Mouse (Mus musculus) left cerebral cortex, postnatal 14 days (tissue): ENCODE data around the gene Tmtc2. TPM values are rescaled to one million over a fixed set of nuclear protein-coding genes. Genes with fewer than 3 reads are reported as not detected.

Experiments
- DNase-seq, 2 experiments: peaks; one replicate each; pipeline ENCODE4 v3.0.0; 2021 to 2022; ENCODE audit warnings: low spot score in 2 of 2, mixed read lengths in 1 of 2
- intact Hi-C: fragments of 180-260 bp; cut with DNase I; formaldehyde crosslinking; loops from one replicate; pipeline ENCODE4 v1.15.1; 2025
- total RNA-seq, 2 experiments: library from RNA; stranded (reverse); gene quantifications; 2 replicates each; pipeline ENCODE4 v1.2.3; 2021

The Tmtc2 gene
- total RNA-seq, 2 experiments from 2014 or later: 9.4 to 10.8 TPM

DNA sequence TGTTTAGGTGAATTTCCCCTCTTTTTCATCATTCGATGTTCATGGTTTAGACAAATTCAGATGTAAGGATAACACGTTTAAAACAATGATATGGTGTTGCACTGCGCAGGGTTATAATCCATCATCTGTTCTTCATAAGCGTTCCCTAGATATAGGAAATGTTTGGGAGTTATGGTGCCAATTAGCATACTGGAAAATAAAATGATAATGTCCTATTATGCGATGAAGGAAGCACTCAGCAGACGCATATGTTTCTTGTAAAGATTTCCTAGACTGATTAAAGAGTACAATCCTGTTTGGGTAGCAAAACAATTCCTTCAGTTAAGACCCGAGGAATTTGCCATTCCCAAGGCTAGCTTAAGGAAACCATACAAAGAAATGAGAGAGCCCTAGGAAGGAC lies 343.8 kb downstream of the Tmtc2 start:
- intact Hi-C loops: no loop called here
- DNase-seq: no peak

DNA sequence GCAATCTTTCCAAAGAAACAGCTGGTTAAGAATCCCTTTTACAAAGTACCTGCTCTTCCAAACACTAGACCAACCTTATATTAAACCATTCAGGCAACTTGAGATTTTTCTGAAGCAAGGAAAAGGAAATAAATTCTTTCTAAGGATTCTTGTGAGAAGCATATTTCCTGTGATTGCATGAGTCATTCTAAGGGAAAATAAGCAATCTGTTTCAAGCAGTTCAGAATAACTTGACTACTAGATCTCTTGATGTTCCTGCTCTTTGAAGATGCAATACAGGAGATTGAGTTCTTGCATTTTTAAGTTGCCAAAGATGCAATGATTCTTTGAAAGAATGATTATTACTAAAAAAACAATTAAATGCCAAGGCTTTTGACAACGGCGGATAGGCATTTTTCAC lies 345.6 kb downstream of the Tmtc2 start:
- intact Hi-C loops: no loop called here
- DNase-seq: no peak

DNA sequence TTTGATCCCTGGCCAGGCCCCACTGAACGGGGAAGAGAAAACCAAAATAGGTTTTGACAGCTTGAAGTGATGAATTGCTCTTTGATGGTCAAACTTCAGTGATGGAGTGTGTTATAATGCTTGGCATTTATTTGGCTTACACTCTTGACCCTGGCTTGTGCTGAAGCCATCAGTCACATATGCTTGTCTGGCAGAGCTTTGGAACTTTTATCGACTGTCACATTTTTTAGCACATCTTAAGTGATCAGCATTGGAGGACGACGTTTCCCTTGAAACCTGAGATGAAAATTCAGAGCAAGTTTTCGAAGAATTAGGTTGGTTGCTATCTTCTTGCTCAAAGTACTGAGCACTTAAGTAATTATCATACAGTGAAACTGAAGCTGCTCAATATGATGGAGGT lies 346.6 kb downstream of the Tmtc2 start:
- no peak for DNase-seq
- intact Hi-C loops: no loop called here

DNA sequence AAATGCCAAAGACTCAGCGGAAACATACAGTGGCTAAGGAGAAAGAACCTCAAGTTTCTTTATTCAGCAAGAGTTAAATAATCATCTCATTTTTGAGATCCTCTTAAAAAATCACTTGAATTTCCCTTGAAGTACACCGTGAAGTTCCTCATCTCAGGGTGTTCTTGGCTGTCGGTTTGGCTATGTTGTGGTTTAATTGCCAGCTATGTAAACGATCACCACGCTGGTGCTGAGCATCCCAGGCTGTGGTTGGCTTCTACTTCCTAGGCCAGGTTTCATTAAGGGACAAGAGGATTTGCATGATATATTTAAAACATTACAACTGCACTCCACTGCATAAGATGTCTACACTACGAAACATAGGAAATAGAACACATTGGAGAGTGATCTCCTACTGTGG lies 348.5 kb downstream of the Tmtc2 start:
- DNase-seq: no peak
- intact Hi-C loops: no loop called here

DNA sequence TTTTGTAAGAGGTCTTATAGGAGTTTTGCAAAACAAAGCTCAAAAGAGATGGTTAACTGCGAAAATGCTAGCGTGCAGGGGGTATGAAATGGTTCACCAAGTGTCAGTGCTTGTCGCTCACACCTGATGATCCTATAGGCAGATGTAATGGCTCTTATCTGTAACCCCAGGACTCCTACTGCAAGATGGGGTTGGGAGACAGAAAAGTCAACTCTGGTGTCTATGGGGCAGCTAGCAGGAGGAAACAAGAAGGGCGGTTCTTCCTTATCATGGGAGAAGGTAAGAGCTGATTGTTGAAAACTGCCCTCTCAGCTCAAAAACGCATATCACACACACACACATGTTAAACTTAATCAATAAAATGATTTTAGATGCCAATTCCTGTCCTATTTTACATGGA lies 351.3 kb downstream of the Tmtc2 start:
- DNase-seq: no peak
- intact Hi-C loops: no loop called here

DNA sequence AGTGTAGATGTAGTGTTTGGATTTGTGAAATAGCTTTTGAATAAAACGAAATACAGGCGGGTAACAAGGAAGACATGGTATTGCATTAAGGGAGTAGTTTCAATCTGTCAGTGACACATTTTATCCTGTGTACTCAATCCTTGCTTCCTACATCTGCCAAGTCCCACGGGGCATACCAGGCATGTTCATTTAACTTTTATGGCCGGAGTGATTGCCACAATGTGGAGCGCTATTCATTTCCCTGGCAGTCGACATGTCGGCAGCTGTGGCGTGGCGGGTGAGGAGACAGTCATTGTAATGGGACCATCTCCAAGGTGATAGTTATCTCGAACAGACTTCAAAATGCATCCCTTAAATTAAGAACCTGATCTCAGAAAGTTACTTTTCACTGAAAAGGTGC lies 372.8 kb downstream of the Tmtc2 start:
- intact Hi-C loops: no loop called here
- no peak for DNase-seq

DNA sequence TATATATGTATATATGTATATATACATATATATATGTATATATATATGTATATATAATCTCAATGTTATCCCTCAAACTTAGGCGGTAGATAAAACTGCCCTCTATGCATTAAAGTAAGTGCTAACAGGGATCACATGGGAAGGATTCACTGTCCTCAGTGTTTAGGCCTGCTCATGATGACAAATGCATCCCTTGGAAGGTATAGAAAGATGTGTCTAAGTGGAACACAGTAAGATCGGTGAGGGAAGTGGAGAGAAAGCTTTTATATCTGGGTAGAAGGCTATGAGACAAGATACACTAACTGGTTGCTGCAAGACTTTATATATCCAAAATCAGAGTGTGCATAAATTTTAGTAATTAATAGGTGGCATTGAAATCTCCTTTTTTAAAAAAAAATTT lies 373.6 kb downstream of the Tmtc2 start:
- intact Hi-C loops: no loop called here
- no peak for DNase-seq

DNA sequence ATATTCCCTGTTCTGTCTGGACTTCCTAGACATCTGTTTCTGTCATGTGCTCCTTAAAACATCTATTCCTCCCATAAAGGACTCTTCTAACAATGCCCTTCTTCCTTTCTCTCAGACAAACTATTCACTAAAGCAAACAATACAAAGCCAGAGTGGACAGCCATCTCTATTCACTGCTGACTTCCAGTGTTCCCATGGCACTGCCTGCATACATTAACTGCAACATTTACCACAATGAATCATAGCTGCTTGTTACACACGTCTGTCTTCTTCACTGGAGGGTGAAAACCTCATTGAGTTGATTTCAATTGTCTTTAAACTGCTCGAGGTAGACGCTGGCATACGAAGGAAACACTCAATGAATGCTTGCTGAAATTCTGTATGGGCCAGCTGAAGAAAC lies 374.2 kb downstream of the Tmtc2 start:
- intact Hi-C loops: no loop called here
- no peak for DNase-seq

DNA sequence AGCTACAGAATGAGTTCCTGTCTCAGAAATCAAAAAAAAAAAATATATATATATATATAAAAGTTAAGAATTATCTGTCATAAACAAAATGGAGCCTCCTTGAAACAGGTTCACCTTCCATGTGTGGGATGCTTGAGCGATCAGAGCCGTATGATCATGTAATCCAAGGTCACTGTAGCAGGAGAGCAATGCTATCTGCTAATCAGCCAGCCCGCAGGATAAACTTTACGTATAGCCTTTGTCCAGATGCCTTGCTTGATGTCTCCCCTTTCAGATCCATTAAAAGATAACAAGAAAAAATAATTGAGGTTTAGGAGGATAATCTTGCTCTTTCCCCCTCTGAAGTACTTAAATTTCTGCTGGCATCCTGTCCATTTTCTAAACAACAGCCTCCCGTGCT lies 374.7 kb downstream of the Tmtc2 start:
- intact Hi-C loops: no loop called here
- no peak for DNase-seq

DNA sequence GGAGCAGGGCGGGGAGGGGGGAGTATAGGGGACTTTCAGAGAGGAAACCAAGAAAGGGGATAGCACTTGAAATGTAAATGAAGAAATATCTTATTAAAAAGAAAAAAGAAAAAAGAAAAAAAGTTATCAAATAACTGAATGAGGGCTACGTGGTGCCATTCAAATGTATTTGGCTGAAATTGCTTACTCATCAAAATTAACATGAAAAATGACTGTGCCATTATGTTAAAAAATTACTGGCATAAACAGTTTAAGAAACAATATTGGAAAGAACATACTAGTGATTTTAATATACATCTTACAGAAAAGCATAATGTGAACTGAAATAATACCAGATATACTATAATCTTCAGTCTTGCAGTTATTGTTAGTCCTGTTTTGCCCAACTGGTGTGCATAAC lies 378.9 kb downstream of the Tmtc2 start:
- DNase-seq: no peak
- intact Hi-C loops: no loop called here

DNA sequence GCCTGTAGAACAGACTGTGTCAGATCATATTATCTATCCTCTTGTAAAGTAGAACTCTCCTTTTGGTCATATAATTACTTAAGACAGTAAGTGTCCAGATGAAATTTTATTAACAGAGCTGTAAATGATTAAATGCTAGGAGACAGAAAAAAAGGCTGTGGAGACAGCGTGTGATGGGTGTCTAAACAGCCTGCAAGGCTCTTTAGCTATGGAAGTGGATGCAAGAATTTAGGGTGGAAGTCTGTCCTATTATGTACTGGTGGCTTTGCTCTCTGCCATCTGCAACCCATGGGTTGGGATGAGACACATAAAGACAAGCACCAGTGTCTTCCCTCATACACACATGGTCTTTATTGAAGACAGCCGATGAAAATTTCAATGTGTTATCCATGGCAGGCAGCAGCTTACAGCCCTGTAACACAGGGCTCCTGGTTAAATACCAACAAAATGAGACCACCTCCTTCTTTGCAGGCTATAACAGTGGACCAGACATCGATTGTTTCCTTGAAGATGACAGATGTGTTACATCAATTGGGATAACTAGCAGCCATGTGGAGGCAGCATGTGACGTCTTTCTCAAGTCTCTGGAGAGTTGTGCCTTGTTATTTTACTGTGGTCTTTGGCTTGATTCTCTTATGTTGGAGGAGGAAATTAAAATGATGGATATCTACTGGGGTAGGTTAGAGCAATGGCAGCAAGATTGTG lies 380.3 kb downstream of the Tmtc2 start:
- intact Hi-C loops: no loop called here
- no peak for DNase-seq

DNA sequence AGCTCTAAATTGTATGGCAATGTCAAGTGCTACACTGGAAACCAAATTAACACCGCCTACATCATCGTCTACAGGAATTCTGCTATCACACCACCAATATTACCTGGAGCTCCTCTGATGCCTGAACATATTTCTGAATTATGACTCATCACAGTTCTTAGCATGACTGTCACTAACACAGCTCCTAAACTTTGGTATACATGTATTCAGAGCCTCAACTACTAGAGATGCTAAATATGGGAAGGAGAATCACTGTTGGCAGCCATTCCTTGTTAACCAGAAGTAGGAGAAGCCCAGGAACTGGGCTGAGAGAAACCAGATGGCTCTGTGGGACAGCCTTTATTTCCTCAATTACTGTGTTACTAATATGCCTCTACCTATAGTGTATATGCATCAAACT lies 382.2 kb downstream of the Tmtc2 start:
- intact Hi-C loops: no loop called here
- DNase-seq: peak; percentile 4 to 19

DNA sequence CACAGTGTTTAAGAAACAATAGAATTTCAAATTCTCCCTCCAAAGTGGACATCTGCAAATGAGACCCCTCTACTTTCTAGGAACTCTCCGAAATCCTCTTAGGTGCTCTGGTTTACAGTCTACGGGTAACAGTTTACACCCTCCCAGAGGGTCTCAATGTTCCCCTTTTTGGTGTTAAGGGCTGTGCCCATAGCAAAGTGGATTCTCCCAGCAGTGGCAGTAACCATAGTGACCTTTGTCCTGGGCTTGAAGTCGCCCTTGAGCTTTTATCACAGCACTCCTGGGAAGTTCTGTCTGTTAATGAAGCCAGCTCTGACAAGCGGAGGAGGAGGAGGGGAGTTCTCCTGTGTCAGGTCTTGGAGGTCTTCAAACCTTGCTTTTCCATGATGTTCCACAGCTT lies 384.5 kb downstream of the Tmtc2 start:
- intact Hi-C loops: no loop called here
- no peak for DNase-seq

DNA sequence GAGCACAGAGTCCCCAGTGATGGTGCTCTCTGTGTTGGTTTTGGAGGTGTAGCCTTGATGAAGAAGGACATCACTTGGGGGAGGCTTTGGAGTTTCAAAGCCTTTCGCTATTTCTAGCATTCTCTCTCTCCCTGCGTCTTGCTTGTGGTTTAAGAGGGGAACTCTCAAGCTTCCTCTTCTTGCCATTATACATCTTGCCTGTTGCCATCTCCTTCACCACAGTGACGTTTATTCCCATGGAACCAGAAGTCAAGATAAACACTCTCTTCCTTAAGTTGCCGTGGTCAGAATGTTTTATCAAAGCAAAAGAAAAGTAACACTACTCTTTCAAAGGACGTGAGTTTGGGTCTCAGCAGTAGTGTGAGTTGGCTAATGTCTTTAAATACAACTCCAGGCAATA lies 387.6 kb downstream of the Tmtc2 start:
- intact Hi-C loops: no loop called here
- DNase-seq: no peak

DNA sequence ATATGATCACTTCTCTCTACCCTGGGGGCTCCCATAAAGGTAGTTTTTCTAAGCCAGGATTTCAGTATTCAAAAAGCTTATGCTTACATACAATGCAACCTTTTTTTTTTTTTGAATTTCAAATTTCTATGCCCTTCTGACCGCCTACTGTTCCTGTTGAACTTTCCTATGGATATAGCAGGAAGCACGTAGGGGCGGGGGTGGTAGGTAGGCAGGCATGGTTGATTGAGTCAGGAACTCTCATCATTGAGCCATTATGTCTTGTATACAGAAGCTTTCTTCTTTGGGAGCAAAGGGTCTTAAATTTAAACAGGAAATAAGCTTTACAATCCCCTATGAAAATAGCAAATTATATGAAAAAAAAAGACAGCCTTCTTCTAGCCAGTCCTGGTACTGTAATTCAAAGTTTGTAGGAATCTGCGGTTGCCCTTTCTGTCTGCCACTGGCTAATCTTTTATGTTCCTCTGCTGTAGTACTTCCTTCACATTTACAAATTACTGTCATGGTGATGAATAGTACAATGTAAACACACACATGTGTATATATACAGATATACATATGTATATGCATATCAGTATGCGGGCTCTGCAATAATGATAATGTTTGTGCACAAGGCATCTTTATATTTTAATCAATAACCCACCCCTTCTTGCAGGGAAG lies 405.7 kb downstream of the Tmtc2 start:
- no peak for DNase-seq

DNA sequence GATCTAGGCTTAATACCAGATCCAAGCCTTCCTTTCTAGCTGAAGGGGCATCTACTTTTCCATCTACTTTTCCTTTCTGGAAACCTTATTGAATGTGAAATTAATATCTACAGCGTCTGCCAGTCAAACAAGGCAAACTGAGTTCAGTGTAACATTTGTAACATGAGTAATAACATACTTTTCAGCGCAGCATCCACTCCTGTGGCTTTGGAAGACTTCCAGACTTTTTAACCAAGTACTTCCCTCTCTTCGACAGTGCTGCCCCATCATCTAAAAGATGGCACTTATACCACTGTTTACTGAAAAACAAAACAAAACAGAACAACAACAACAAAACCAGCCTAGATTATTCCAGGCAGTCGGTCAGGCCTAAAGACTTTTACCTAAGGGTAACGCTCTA lies 409.0 kb downstream of the Tmtc2 start:
- intact Hi-C loops: no loop called here
- no peak for DNase-seq

More for the DNA sequence above, 405.7 kb downstream of the Tmtc2 start:
- intact Hi-C loops: no loop called here

DNA sequence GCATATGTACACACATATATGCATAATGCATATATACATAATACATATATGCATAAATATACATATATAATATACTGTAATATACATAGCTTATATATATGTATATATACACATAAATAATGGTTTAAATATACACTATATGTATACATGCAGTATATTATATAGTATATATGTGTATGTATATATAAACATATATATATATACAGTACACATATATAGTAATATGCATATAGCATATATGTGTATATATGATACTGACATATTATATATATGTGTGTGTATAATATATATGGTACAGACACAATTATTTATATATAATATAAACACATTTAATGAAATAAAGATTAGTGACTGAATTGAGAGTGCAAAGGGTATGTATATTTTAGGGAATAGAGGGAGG lies 420.5 kb downstream of the Tmtc2 start:
- intact Hi-C loops: no loop called here
- no peak for DNase-seq

DNA sequence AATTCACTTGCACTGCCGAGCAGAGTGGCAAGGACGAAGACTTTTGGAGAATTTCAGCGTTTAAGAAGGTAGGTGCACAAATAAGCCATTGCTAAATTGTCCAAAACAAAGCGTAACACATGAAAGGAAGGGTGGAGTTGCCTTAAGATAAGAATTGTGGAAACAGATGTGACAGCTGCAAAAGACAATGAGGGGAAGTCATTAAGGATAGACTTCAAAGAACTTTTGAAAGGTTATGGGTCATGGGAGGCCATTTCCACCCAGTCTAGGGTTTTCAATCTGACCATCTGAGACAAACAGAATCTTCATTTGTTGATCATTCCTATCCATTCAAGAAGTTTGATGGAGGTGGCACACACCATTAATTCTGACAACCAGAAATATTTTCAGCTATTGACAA lies 429.9 kb downstream of the Tmtc2 start:
- intact Hi-C loops: no loop called here
- DNase-seq: no peak

DNA sequence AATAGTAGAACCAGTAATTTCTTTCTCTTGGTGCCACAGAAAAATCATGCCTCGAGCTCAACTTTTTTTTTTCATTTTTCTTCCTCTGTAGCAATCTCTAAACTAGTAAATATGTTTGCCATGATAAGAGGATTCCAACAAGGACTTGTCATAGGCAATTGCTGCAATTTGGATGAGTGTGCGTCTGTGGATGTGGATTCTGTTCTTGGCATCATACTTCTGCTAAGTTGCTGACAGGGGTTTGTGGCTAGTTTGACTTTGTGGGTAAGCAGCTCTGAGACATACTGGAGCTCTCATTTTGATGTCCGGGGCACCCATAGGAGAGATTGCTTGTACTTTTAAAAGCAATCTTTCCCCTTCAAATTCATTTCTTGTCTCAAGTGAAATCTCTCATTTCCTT lies 432.1 kb downstream of the Tmtc2 start:
- intact Hi-C loops: no loop called here
- DNase-seq: no peak
